Mouse (Mus musculus): ENCODE measurements around the gene Kmt5c. TPM values are rescaled to one million over a fixed set of nuclear protein-coding genes. Genes with fewer than 3 reads are reported as not detected.

The Kmt5c gene
- polyA plus RNA-seq, 1 experiment = 20.0 TPM

- H3K27ac ChIP-seq (replicated peaks; ENCODE audit: low read depth, low read length) = no peak overlapping the region
- no peaks in the 10 kb centered on the region for H3K4me1 ChIP-seq (ENCODE audit: control insufficient read depth, insufficient read depth, insufficient read length, low read length)
- H3K4me3 ChIP-seq (ENCODE audit: insufficient read depth, low read depth, low read length) = no peak overlapping the region
These were observed 19.8 kb downstream of the Kmt5c start for GRCm38 (mm10) chr7:4759670-4760069.

- Histone ChIP-seq H3K27ac (replicated peaks; ENCODE audit: low read depth, low read length) (no peak overlapping the region), H3K4me3 (ENCODE audit: insufficient read depth, low read depth, low read length) (no peak overlapping the region)
These were observed 25.2 kb downstream of the Kmt5c start for GRCm38 (mm10) chr7:4764946-4765710.

GRCm38 (mm10) chr7:4771202-4771601 lies 31.3 kb downstream of the Kmt5c start, which contains the start of gene Fam71e2:
TSS of gene Fam71e2 (minus strand) at chr7:4771302.
- H3K4me1 ChIP-seq (ENCODE audit: control insufficient read depth, insufficient read depth, insufficient read length, low read length) = no peaks in the 10 kb centered on the region

More at GRCm38 (mm10) chr7:4764946-4765710, 25.2 kb downstream of the Kmt5c start:
- H3K4me1 ChIP-seq (ENCODE audit: control insufficient read depth, insufficient read depth, insufficient read length, low read length) = no peaks in the 10 kb centered on the region

GRCm38 (mm10) chr7:4776131-4776530 lies 36.2 kb downstream of the Kmt5c start:
- H3K4me1 ChIP-seq (ENCODE audit: control insufficient read depth, insufficient read depth, insufficient read length, low read length) = no peaks in the 10 kb centered on the region
- H3K27ac ChIP-seq (replicated peaks; ENCODE audit: low read depth, low read length) = no peak overlapping the region
- no peak overlapping the region for H3K4me3 ChIP-seq (ENCODE audit: insufficient read depth, low read depth, low read length)

More at GRCm38 (mm10) chr7:4771202-4771601, 31.3 kb downstream of the Kmt5c start, which contains the start of gene Fam71e2:
- Histone ChIP-seq H3K4me3 (ENCODE audit: insufficient read depth, low read depth, low read length) (no peak within 1 kb of the TSS), H3K27ac (replicated peaks; ENCODE audit: low read depth, low read length) (no peak within 1 kb of the TSS)

- Histone ChIP-seq H3K4me3 (ENCODE audit: insufficient read depth, low read depth, low read length) (peak overlapping the region; percentile 66), H3K27ac (replicated peaks; ENCODE audit: low read depth, low read length) (no peak overlapping the region), H3K4me1 (ENCODE audit: control insufficient read depth, insufficient read depth, insufficient read length, low read length) (no peaks in the 10 kb centered on the region)
These were observed 37.2 kb downstream of the Kmt5c start for GRCm38 (mm10) chr7:4776861-4777830.

- H3K4me1 ChIP-seq (ENCODE audit: control insufficient read depth, insufficient read depth, insufficient read length, low read length) = no peaks in the 10 kb centered on the region
- H3K4me3 ChIP-seq (ENCODE audit: insufficient read depth, low read depth, low read length) = no peak overlapping the region
- no peak overlapping the region for H3K27ac ChIP-seq (replicated peaks; ENCODE audit: low read depth, low read length)
These were observed 38.1 kb downstream of the Kmt5c start for GRCm38 (mm10) chr7:4777851-4778637.

- Histone ChIP-seq H3K4me3 (ENCODE audit: insufficient read depth, low read depth, low read length) (no peak overlapping the region), H3K27ac (replicated peaks; ENCODE audit: low read depth, low read length) (no peak overlapping the region), H3K4me1 (ENCODE audit: control insufficient read depth, insufficient read depth, insufficient read length, low read length) (no peaks in the 10 kb centered on the region)
These were observed 40.0 kb downstream of the Kmt5c start for GRCm38 (mm10) chr7:4779921-4780320.

GRCm38 (mm10) chr7:4782130-4782529 lies 42.2 kb downstream of the Kmt5c start:
- H3K4me3 ChIP-seq (ENCODE audit: insufficient read depth, low read depth, low read length) = no peak overlapping the region
- H3K4me1 ChIP-seq (ENCODE audit: control insufficient read depth, insufficient read depth, insufficient read length, low read length) = no peaks in the 10 kb centered on the region
- no peak overlapping the region for H3K27ac ChIP-seq (replicated peaks; ENCODE audit: low read depth, low read length)

- Histone ChIP-seq H3K4me3 (ENCODE audit: insufficient read depth, low read depth, low read length) (no peak within 1 kb of the TSS), H3K27ac (replicated peaks; ENCODE audit: low read depth, low read length) (no peak within 1 kb of the TSS), H3K4me1 (ENCODE audit: control insufficient read depth, insufficient read depth, insufficient read length, low read length) (no peaks in the 10 kb centered on the region)
These were observed 42.8 kb downstream of the Kmt5c start, which contains the start of the genes Il11 and Tmem190 for GRCm38 (mm10) chr7:4782759-4783158. TSS of gene Il11 (minus strand) at chr7:4782859. TSS of gene Tmem190 (plus strand) at chr7:4782937.

- Histone ChIP-seq H3K27ac (replicated peaks; ENCODE audit: low read depth, low read length) (no peak overlapping the region), H3K4me3 (ENCODE audit: insufficient read depth, low read depth, low read length) (no peak overlapping the region), H3K4me1 (ENCODE audit: control insufficient read depth, insufficient read depth, insufficient read length, low read length) (no peaks in the 10 kb centered on the region)
These were observed 43.9 kb downstream of the Kmt5c start for GRCm38 (mm10) chr7:4783667-4784268.

GRCm38 (mm10) chr7:4788499-4789435 lies 48.9 kb downstream of the Kmt5c start:
- peak overlapping the region; percentile 82 for H3K4me3 ChIP-seq (ENCODE audit: insufficient read depth, low read depth, low read length)
- no peak overlapping the region for H3K27ac ChIP-seq (replicated peaks; ENCODE audit: low read depth, low read length)
- H3K4me1 ChIP-seq (ENCODE audit: control insufficient read depth, insufficient read depth, insufficient read length, low read length) = no peaks in the 10 kb centered on the region

- Histone ChIP-seq H3K4me1 (ENCODE audit: control insufficient read depth, insufficient read depth, insufficient read length, low read length) (no peaks in the 10 kb centered on the region), H3K27ac (replicated peaks; ENCODE audit: low read depth, low read length) (no peak within 1 kb of the TSS)
These were observed 49.6 kb downstream of the Kmt5c start, which contains the start of gene Tmem238 for GRCm38 (mm10) chr7:4789436-4789935. TSS of gene Tmem238 (minus strand) at chr7:4789656.

More at GRCm38 (mm10) chr7:4789436-4789935, 49.6 kb downstream of the Kmt5c start, which contains the start of gene Tmem238:
- H3K4me3 ChIP-seq (ENCODE audit: insufficient read depth, low read depth, low read length) = peak within 1 kb of the TSS; percentile 82

Measured in brown adipose tissue, adult 24 weeks (tissue).